Mouse (Mus musculus) thymus, postnatal 0 days (tissue): ENCODE data around the gene Unc13d. TPM values are rescaled to one million over a fixed set of nuclear protein-coding genes. Genes with fewer than 3 reads are reported as not detected.
"Not testable (repeated sequence)": the region's sequence is repeated elsewhere in the genome, so short reads cannot be mapped to it uniquely, and the experiment has no call there.

Source experiments
- DNase-seq: peaks from one replicate; pipeline ENCODE4 v3.0.0-alpha.2; 2015; ENCODE audit warnings: low spot score
- polyA plus RNA-seq: library from polyadenylated mRNA; unstranded; fragments of >200 nt; fragmentation: Nextera tagmentation; extraction: Ambion mirVana; gene quantifications from 2 replicates; pipeline ENCODE4 v1.2.1, GENCODE M21; 2015

Unc13d gene
- 32.4 and 34.7 TPM in 2 replicates for polyA plus RNA-seq

GRCm38 (mm10) chr11:116077446-116078204 is at the start of gene Unc13d:
Gene Unc13d, minus strand, starts transcription at chr11:116077961.
- DNase-seq, result peak; percentile 55

- no peak for DNase-seq
These were observed 48.5 kb upstream of the Unc13d start for GRCm38 (mm10) chr11:116126261-116126660.

- DNase-seq, result not testable (repeated sequence)
These were observed 44.0 kb upstream of the Unc13d start for GRCm38 (mm10) chr11:116121731-116122245.

- no peak for DNase-seq
These were observed 40.1 kb upstream of the Unc13d start for GRCm38 (mm10) chr11:116117819-116118218.

- no peak for DNase-seq
These were observed 39.5 kb upstream of the Unc13d start for GRCm38 (mm10) chr11:116117241-116117640.

- DNase-seq, result no peak
These were observed 33.9 kb upstream of the Unc13d start for GRCm38 (mm10) chr11:116111611-116112203.

GRCm38 (mm10) chr11:116111067-116111466 is 33.3 kb upstream of the Unc13d start:
- no peak for DNase-seq

- DNase-seq, result no peak
These were observed 32.8 kb upstream of the Unc13d start for GRCm38 (mm10) chr11:116110540-116110939.

GRCm38 (mm10) chr11:116110131-116110530 is 32.4 kb upstream of the Unc13d start:
- no peak for DNase-seq

- DNase-seq, result no peak
These were observed 31.8 kb upstream of the Unc13d start for GRCm38 (mm10) chr11:116109441-116110081.

GRCm38 (mm10) chr11:116108464-116109137 is 30.8 kb upstream of the Unc13d start:
- no peak for DNase-seq

GRCm38 (mm10) chr11:116107777-116108285 is 30.1 kb upstream of the Unc13d start:
- DNase-seq, result no peak

GRCm38 (mm10) chr11:116106963-116107776 is 29.4 kb upstream of the Unc13d start:
- no peak for DNase-seq

GRCm38 (mm10) chr11:116106154-116106962 is 28.6 kb upstream of the Unc13d start:
- no peak for DNase-seq

- DNase-seq, result no peak
These were observed 27.3 kb upstream of the Unc13d start for GRCm38 (mm10) chr11:116105065-116105464.

- peak; percentile 12 for DNase-seq
These were observed 26.4 kb upstream of the Unc13d start for GRCm38 (mm10) chr11:116104006-116104646.

GRCm38 (mm10) chr11:116103572-116103971 is 25.8 kb upstream of the Unc13d start:
- no peak for DNase-seq

GRCm38 (mm10) chr11:116102472-116102871 is 24.7 kb upstream of the Unc13d start:
- no peak for DNase-seq

- no peak for DNase-seq
These were observed 24.2 kb upstream of the Unc13d start for GRCm38 (mm10) chr11:116101931-116102381.
